ENCODE assay signal across 13 mouse cellular contexts in the genomic region with DNA sequence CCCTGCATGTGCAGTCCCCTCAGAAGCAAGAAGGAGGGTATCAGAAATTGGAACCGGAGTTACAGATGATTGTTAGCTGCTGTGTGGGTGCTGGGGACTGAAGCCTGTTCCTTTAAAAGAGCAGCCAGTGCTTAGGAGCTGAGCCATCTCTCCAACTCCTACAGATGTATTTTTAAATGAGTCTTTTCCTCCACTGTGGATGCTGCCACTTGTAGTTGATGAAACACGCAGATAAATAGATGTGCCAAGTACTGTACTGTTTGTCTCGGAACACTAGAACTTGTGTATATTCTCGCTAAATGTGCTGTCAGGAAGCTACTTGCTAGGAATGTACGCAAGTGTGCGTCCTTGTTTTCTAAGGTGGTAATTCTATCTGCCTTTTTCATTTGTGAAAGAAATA.
A peak's percentile ranks its signal among the peaks of the same experiment; 100 is the strongest.
DNase-seq lines count a peak whose midpoint lies in the region.
"Had no signal": no experiment of that assay in that cellular context is flagged by ENCODE, and none has a peak within 500 bp of the region (broad histone marks: within the 10 kb centered on the region; RNA-seq: fewer than 3 reads in every experiment).

No protein-coding gene starts in this region.

- intact Hi-C loops in left cerebral cortex, postnatal 14 days (cut with DNase I) = loop anchor here (10.0 kb wide), 1 partner anchor 110 kb away; a partner anchor contains a TSS
- intact Hi-C loops in left cerebral cortex, postnatal 10 days (cut with DNase I) = no loop called here

- DNase-seq in layer of hippocampus, adult 18-20 months (ENCODE audit: low spot score in 2 of 2) = peak; percentile 13 to 70
- no peak for DNase-seq in layer of hippocampus, adult 8-10 months (ENCODE audit: low spot score in 2 of 2)
- DNase-seq in left cerebral cortex, postnatal 14 days (ENCODE audit: low spot score in 2 of 2) = peak; percentile 26 to 59
- no peak for DNase-seq in left cerebral cortex, postnatal 10 days (ENCODE audit: extremely low spot score in 1 of 2, low spot score in 2 of 2)
- DNase-seq in right cerebral cortex, postnatal 36 days (ENCODE audit: low spot score in 2 of 2) = peak; percentile 14 to 28
- DNase-seq in right cerebral cortex, postnatal 25 days = no peak
- DNase-seq: adrenal gland, postnatal 14 days; cerebellum, adult 18-20 months; cerebellum, adult 9-11 months; cerebellum, postnatal 36 days; gastrocnemius, adult 2 months; gastrocnemius, postnatal 25 days; heart, postnatal 36 days had no signal

Comparison
In these comparisons a context has a peak if more than half of its experiments do, and no peak if none do; other contexts are left out.
1. DNase-seq: peak in layer of hippocampus, adult 18-20 months (2 of 2), left cerebral cortex, postnatal 14 days (2 of 2) and right cerebral cortex, postnatal 36 days (2 of 2); none in layer of hippocampus, adult 8-10 months (0 of 2), left cerebral cortex, postnatal 10 days (0 of 2) and right cerebral cortex, postnatal 25 days (single experiment).